Mouse (Mus musculus): ENCODE results near the gene Strap. TPM values are rescaled to one million over a fixed set of nuclear protein-coding genes. Genes with fewer than 3 reads are reported as not detected.

Gene Strap
- total and polyA plus RNA-seq, 3 experiments: 109 to 291 (median 245) TPM

GRCm38 (mm10) chr6:137772918-137773636, 38.2 kb downstream of the Strap start:
- H3K9ac ChIP-seq (ENCODE audit: insufficient read depth, low read depth): no peak overlapping the region
- peaks cover 2 to 27% of the 10 kb centered on the region in 2 experiments; a peak in 3 of 4 replicates for H3K4me1 ChIP-seq (ENCODE audit: control insufficient read depth in 1 of 2, insufficient read depth in 2 of 2)
- H3K36me3 ChIP-seq (replicated peaks in 1 of 2; ENCODE audit: control insufficient read depth in 1 of 2, insufficient read depth in 1 of 2, low read length in 1 of 2): peaks cover 0 to 21% of the 10 kb centered on the region in 2 experiments
- no peak overlapping the region for H3K4me3 ChIP-seq (replicated peaks in 1 of 3; ENCODE audit: low read depth in 2 of 3, low read length in 2 of 3, poor library complexity in 1 of 3)
- no peaks in the 10 kb centered on the region for H3K9me3 ChIP-seq (replicated peaks; ENCODE audit: low read length)
- dilution Hi-C loops (cut with MboI; ENCODE audit: extremely low pct_ligation_motif_present, extremely low pct_unique_long_range_greater_than_20kb, low sequenced_read_pairs) (no loop called here), in situ Hi-C loops (cut with MboI; ENCODE audit: low pct_ligation_motif_present, low pct_unique_long_range_greater_than_20kb, low sequenced_read_pairs) (no loop called here)
- TF ChIP-seq ZMIZ1 (IDR thresholded peaks at IDR 0.05; ENCODE audit: low read depth, low read length) (no peak), TCF12 (IDR thresholded peaks at IDR 0.05; ENCODE audit: low read depth, low read length) (no peak), SMC3 (IDR thresholded peaks at IDR 0.05; ENCODE audit: low read depth, low read length) (no peak), USF2 (conservative IDR thresholded peaks at IDR 0.05; ENCODE audit: low read depth, low read length) (no peak), ZNF384 (IDR thresholded peaks at IDR 0.05; ENCODE audit: low read depth, low read length) (no peak), MEF2A (IDR thresholded peaks at IDR 0.05; ENCODE audit: borderline replicate concordance, low read depth, low read length) (no peak), CTCF (conservative IDR thresholded peaks at IDR 0.05 in 1 of 2, IDR thresholded peaks at IDR 0.05 in 1 of 2; ENCODE audit: low read depth in 2 of 2, low read length in 2 of 2) (no peak)
- H3K27me3 ChIP-seq (replicated peaks): no peaks in the 10 kb centered on the region
- H3K4me2 ChIP-seq (ENCODE audit: insufficient read depth, low read depth, poor library complexity, severe bottlenecking): no peak overlapping the region
- no peak for DNase-seq (ENCODE audit: extremely low read depth)
- H3K27ac ChIP-seq (ENCODE audit: insufficient read depth, low read depth): no peak overlapping the region
- H3K79me2 ChIP-seq (replicated peaks; ENCODE audit: control insufficient read depth, extremely low read depth, insufficient read depth, poor library complexity, severe bottlenecking): no peaks in the 10 kb centered on the region; the same call in 1 of the 2 replicates

GRCm38 (mm10) chr6:137773637-137774028, 38.8 kb downstream of the Strap start:
- no peaks in the 10 kb centered on the region; the same call in 1 of the 2 replicates for H3K79me2 ChIP-seq (replicated peaks; ENCODE audit: control insufficient read depth, extremely low read depth, insufficient read depth, poor library complexity, severe bottlenecking)
- dilution Hi-C loops (cut with MboI; ENCODE audit: extremely low pct_ligation_motif_present, extremely low pct_unique_long_range_greater_than_20kb, low sequenced_read_pairs): no loop called here
- H3K27me3 ChIP-seq (replicated peaks): no peaks in the 10 kb centered on the region
- H3K9me3 ChIP-seq (replicated peaks; ENCODE audit: low read length): no peaks in the 10 kb centered on the region
- H3K4me1 ChIP-seq (ENCODE audit: control insufficient read depth in 1 of 2, insufficient read depth in 2 of 2): peaks cover 2 to 27% of the 10 kb centered on the region in 2 experiments; a peak in 3 of 4 replicates
- DNase-seq (ENCODE audit: extremely low read depth): no peak
- no peak overlapping the region for H3K9ac ChIP-seq (ENCODE audit: insufficient read depth, low read depth)
- no peak overlapping the region for H3K27ac ChIP-seq (ENCODE audit: insufficient read depth, low read depth)
- TF ChIP-seq UBTF (IDR thresholded peaks at IDR 0.05; ENCODE audit: low read depth, low read length) (no peak), MEF2A (IDR thresholded peaks at IDR 0.05; ENCODE audit: borderline replicate concordance, low read depth, low read length) (no peak), CTCF (conservative IDR thresholded peaks at IDR 0.05 in 1 of 2, IDR thresholded peaks at IDR 0.05 in 1 of 2; ENCODE audit: low read depth in 2 of 2, low read length in 2 of 2) (no peak), NRF1 (IDR thresholded peaks at IDR 0.05; ENCODE audit: low read depth, low read length) (no peak), SMC3 (IDR thresholded peaks at IDR 0.05; ENCODE audit: low read depth, low read length) (no peak)
- in situ Hi-C loops (cut with MboI; ENCODE audit: low pct_ligation_motif_present, low pct_unique_long_range_greater_than_20kb, low sequenced_read_pairs): no loop called here
- H3K36me3 ChIP-seq (replicated peaks in 1 of 2; ENCODE audit: control insufficient read depth in 1 of 2, insufficient read depth in 1 of 2, low read length in 1 of 2): peaks cover 0 to 20% of the 10 kb centered on the region in 2 experiments
- no peak overlapping the region for H3K4me2 ChIP-seq (ENCODE audit: insufficient read depth, low read depth, poor library complexity, severe bottlenecking)
- H3K4me3 ChIP-seq (replicated peaks in 1 of 3; ENCODE audit: low read depth in 2 of 3, low read length in 2 of 3, poor library complexity in 1 of 3): no peak overlapping the region

GRCm38 (mm10) chr6:137774166-137774565, 39.3 kb downstream of the Strap start:
- no peaks in the 10 kb centered on the region; the same call in 1 of the 2 replicates for H3K79me2 ChIP-seq (replicated peaks; ENCODE audit: control insufficient read depth, extremely low read depth, insufficient read depth, poor library complexity, severe bottlenecking)
- H3K4me3 ChIP-seq (replicated peaks in 1 of 3; ENCODE audit: low read depth in 2 of 3, low read length in 2 of 3, poor library complexity in 1 of 3): no peak overlapping the region
- no peak overlapping the region for H3K27ac ChIP-seq (ENCODE audit: insufficient read depth, low read depth)
- no peak for DNase-seq (ENCODE audit: extremely low read depth)
- H3K9me3 ChIP-seq (replicated peaks; ENCODE audit: low read length): no peaks in the 10 kb centered on the region
- H3K4me1 ChIP-seq (ENCODE audit: control insufficient read depth in 1 of 2, insufficient read depth in 2 of 2): peaks cover 2 to 27% of the 10 kb centered on the region in 2 experiments; a peak in 3 of 4 replicates
- no peak overlapping the region for H3K9ac ChIP-seq (ENCODE audit: insufficient read depth, low read depth)
- no peak overlapping the region for H3K4me2 ChIP-seq (ENCODE audit: insufficient read depth, low read depth, poor library complexity, severe bottlenecking)
- in situ Hi-C loops (cut with MboI; ENCODE audit: low pct_ligation_motif_present, low pct_unique_long_range_greater_than_20kb, low sequenced_read_pairs): no loop called here
- no peak for TF ChIP-seq KAT2A (IDR thresholded peaks at IDR 0.05; ENCODE audit: insufficient replicate concordance, low read length)
- TF ChIP-seq ZC3H11A (IDR thresholded peaks at IDR 0.05; ENCODE audit: low read depth, low read length): no peak
- no peak for TF ChIP-seq ETS1 (conservative IDR thresholded peaks at IDR 0.05; ENCODE audit: low read depth, low read length)
- TF ChIP-seq HCFC1 (IDR thresholded peaks at IDR 0.05; ENCODE audit: low read depth, low read length): no peak
- no peak for TF ChIP-seq USF1 (IDR thresholded peaks at IDR 0.05; ENCODE audit: low read depth, low read length)
- no peak for TF ChIP-seq UBTF (IDR thresholded peaks at IDR 0.05; ENCODE audit: low read depth, low read length)
- TF ChIP-seq MEF2A (IDR thresholded peaks at IDR 0.05; ENCODE audit: borderline replicate concordance, low read depth, low read length): no peak
- no peak for TF ChIP-seq CHD2 (IDR thresholded peaks at IDR 0.05; ENCODE audit: low read length)
- TF ChIP-seq E2F4 (IDR thresholded peaks at IDR 0.05; ENCODE audit: insufficient replicate concordance, low read depth, low read length): no peak
- TF ChIP-seq CTCF (conservative IDR thresholded peaks at IDR 0.05 in 1 of 2, IDR thresholded peaks at IDR 0.05 in 1 of 2; ENCODE audit: low read depth in 2 of 2, low read length in 2 of 2): no peak
- no peak for TF ChIP-seq ZKSCAN1 (IDR thresholded peaks at IDR 0.05; ENCODE audit: borderline replicate concordance, low read depth, low read length)
- TF ChIP-seq ELF1 (IDR thresholded peaks at IDR 0.05; ENCODE audit: low read depth, low read length): no peak
- TF ChIP-seq CHD1 (IDR thresholded peaks at IDR 0.05; ENCODE audit: low read depth, low read length): no peak
- H3K36me3 ChIP-seq (replicated peaks in 1 of 2; ENCODE audit: control insufficient read depth in 1 of 2, insufficient read depth in 1 of 2, low read length in 1 of 2): peaks cover 0 to 22% of the 10 kb centered on the region in 2 experiments
- dilution Hi-C loops (cut with MboI; ENCODE audit: extremely low pct_ligation_motif_present, extremely low pct_unique_long_range_greater_than_20kb, low sequenced_read_pairs): no loop called here
- H3K27me3 ChIP-seq (replicated peaks): no peaks in the 10 kb centered on the region

Measured in CH12.LX (cell line).